Mouse (Mus musculus): ENCODE results near the gene Cfl1. TPM values are rescaled to one million over a fixed set of nuclear protein-coding genes. Genes with fewer than 3 reads are reported as not detected.

The Cfl1 gene
- total RNA-seq, 2 experiments from 2014 or later, result 497 to 519 TPM

DNA sequence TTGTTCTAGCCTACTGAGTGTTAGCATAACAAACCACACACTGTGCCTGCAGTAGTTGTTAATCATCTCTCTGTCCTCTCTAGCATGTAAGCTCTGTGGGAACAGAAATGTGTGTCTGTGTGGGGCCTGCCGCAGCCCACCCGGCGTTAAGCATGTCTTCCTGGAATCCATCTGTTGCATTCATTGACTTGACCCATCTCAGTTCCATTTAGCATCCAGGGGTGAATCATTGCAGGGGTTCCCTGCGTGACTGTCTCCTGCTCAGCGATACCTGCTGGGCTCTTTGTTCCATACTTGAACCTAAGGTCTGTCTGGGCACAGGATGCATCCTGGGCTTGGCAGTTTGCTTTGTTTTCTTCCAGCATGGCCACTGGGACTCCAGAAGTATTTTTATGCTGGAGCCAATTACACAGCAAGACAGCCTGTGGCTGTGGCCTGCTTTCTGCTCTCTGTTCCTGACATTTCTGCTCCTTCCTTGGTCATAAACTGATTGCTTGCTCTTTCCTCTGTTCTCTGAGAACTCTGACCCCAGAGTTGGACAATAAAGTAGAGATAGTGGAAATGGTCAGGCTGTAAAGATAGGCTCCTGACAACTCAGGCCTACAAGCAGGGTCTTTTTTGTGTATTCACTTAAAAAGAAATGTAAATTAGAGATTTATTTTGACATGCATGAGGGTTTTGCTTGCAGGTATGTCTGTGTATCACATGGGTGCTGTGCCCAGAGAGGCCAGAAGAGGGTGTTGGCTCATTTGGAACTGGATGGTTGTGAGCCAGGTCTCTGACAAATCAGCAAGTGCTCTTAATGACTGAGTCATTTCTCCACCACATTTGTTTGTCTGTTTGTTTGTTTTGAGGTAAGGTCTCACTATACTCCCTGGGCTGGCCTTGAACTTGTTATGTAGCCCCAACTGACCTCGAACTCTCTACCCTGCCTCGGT lies 25.9 kb downstream of the Cfl1 start:
- no peak for DNase-seq
- intact Hi-C loops (cut with DNase I), result no loop called here

DNA sequence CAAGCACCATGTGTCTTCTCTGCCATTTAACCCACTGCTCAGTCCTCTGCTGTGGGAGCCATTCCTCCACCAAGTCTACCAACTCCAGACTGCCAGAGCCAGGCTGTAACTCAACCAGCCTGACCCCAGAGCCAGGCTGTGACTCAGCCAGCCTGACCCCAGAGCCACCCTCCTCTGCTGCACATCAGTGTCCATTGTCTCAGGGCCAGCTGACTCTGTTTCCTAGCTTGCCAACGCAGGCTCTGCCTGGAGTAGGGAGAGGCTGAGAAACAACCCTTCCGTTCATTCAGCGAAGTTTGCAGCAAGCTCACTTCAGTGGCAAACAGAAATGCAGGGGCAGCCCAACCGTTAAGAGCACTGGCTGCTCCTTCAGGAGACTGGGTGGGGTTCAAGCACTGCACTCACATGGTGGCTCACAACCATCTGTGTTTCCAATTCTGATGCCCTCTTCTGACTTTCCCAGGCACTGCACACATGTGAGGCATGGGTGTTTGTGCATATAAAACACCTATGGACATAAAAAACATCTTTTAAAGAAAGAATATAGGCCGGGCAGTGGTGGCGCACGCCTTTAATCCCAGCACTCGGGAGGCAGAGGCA lies 26.8 kb downstream of the Cfl1 start:
- intact Hi-C loops (cut with DNase I), result no loop called here
- DNase-seq, result no peak

DNA sequence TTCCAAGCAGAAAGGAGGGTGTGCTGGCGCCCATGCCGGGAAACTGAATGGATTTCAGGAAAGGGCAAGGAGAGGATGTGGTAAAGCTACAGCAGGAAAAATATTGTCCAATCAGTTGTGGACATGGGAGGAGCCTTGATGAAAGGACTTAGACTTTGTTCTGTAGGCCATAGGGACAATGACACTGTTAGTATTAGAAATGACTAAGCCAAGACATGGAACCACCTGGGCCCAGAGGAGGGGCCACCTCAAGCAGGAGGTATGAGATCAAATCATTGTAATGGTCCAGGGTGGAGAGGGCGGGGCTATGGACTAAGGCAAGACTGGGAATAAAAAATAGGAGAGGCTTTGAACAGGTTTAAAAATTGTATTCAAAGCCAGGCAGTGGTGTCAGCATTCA lies 28.5 kb downstream of the Cfl1 start:
- no peak for DNase-seq
- intact Hi-C loops (cut with DNase I), result no loop called here

DNA sequence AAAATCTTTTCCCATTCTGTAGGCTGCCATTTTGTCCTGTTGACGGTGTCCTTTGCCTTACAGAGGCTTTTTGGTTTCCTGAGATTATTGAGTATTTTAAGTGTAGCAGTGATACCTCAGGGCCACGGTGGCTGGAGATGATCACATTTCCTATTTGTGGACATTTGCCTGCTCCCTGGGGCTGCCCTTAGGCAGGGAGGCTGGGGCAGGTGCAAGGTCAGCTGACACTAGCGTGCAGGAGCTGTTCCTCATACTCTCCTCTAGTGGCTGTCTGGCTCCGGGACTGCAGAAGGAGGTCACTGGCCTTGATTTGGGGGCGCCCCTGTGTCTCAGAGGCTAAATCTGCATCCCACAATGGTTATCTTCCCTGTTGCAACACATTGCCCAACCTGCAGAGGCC lies 34.9 kb downstream of the Cfl1 start:
- no peak for DNase-seq
- intact Hi-C loops (cut with DNase I), result loop anchor here (10.0 kb wide), 1 partner anchor 360 kb away; no protein-coding TSS in a partner anchor

DNA sequence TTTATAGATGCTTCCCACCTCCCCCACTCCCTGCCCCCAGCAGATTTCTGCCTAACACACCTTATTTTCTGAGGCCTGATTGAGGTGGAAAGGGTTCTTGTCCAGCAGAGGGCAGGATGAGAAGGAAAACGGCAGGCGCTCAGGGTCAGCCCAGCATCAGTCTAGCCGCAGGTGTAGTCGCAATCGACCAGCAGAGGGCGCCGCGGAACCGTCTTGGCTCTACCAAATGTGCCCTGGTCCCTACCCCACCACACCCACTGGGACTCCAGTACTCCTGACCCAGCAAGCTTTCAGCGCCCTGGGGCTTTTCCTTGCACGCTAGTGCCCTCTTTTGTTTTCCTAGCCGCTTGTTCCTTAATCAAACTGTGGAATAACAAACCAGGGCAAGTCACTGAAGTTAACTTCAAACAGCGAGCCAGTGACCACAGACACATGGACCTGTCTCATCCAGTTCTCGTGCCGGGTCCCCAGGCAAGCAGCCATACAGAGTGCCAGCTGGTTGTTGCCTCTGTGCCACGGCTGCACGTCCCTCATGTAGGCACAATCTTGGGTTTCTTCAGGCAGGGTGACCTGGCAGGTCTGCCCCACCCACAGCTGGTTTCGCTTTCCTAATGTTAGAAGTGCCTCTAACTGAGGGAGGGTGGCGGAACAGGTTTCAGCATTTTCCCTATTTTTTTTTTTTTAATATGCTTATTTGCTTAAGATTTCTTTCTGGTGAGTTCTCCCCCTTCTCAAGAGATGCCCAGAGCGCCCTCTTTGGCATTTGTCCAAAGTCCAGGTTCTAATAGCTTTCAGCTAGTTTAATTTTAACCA lies 39.3 kb downstream of the Cfl1 start:
- intact Hi-C loops (cut with DNase I), result loop anchor here (1.0 to 10.0 kb wide), 3 partner anchors 39 to 355 kb away; partner anchors contain the start of gene Ap5b1

DNA sequence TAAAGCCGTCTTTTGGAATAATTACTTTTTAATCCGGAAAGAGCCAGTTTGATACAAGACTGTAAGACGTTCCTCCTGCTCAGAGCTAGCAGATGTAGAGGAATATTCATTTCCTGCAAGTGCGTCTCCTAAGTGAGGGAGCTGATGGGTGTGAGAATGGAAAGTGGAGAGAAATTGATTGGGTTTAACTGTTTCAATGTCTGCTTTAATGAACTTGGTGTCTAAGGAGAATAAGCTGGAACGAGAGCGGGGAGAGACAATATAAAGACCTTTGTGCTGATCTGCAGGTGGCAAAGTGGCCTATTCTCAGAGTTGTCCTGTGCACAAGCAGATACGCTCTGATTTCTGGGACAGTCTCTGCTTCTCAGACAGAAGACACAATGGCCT lies 39.9 kb downstream of the Cfl1 start:
- no peak for DNase-seq
- intact Hi-C loops (cut with DNase I), result no loop called here

More for the DNA sequence above, 39.3 kb downstream of the Cfl1 start:
- DNase-seq, result peak; percentile 97 to 99

DNA sequence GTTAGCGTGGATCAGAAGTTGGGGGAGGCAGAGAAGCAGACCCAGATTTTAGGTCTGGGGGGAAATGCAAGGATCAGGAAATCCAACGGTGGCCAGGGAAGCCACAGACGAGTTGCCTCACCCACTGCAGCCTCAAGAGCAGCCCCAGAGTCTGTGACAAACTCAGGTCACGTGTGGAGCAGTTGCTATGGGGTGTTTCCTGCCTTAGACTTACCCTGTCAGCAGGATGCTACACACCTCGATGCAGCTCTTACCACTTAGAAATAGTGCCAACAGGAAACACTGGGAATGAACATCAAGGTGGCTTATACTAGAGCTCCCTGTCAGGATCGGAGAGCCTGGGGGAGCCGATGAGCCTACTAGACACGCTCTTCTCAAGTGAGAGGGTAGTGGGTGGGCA lies 42.3 kb downstream of the Cfl1 start:
- DNase-seq, result no peak
- intact Hi-C loops (cut with DNase I), result no loop called here

DNA sequence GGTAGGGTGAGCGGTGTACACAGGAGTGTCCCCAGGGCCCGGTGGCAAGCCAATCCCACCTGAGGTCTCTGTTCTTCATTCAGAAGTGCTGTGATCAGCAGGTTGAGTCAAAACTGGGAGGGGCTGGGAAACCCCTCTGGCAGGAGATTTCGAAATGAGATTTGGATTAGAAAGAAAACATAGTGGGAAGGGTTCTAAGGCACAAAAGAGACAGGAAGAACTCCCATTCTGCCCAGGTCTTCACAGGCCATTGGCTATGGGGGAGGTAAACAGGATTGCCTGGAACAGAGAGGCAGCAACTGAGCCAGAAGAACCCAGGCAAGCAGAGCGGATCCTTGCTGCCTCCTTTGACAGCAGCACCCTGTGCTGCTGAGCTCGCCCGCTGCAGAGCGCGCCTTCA lies 48.5 kb downstream of the Cfl1 start:
- DNase-seq, result no peak
- intact Hi-C loops (cut with DNase I), result no loop called here

DNA sequence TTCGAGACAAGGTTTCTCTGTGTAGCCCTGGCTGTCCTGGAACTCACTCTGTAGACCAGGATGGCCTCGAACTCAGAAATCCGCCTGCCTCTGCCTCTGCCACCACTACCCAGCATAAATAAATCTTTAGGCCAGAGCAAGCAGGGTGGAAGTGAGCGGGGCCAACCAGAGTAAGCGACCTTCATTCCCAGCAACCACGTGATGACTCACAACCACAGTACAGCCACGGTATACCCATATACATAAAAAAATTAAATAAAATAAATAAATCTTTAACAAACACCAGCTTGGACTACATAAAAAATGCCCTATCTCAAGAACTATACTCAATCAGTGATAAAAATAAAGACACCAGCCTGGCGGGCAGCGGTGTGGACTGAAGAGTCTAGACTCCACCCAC lies 53.1 kb downstream of the Cfl1 start:
- intact Hi-C loops (cut with DNase I), result no loop called here
- no peak for DNase-seq

DNA sequence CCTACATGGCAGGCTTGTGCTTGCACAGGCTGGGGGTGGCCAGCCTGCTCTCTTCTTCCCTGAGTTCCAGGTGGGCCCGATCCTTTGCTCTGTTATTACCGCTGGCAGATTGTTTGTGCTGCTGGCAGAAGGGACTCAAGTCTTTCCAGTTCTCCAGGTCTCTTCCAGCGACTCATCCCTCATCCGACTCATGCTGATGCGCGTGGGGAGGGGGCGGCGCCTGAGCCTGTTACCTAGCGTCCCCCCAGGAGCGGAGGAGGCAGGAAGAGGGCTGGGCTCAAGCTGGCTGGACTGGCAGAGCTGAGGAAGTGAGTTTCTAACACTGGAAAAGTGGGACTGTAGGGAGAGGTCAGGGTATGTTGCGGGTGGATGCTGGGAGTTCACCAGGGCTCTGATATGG lies 53.8 kb downstream of the Cfl1 start:
- intact Hi-C loops (cut with DNase I), result no loop called here
- DNase-seq, result no peak

Other genes with a start within 250 kb of the Cfl1 start
- gene Pacs1, start 217.3 kb upstream of the Cfl1 start, total RNA-seq (2021), result 10 to 100 TPM; 24.5 to 27.8 TPM
- gene Sf3b2, start 195.0 kb upstream of the Cfl1 start, total RNA-seq (2021), result 100 to 1,000 TPM; 129 to 136 TPM
- 10 to 100 TPM in 1 of 2 experiments, 1 to 10 TPM in 1; 9.4 to 14.6 TPM for gene Gal3st3, start 192.1 kb upstream of the Cfl1 start, total RNA-seq (2021)
- gene Catsper1, start 154.7 kb upstream of the Cfl1 start, total RNA-seq (2021), result not detected
- gene Cst6, start 140.9 kb upstream of the Cfl1 start, total RNA-seq (2021), result 1 to 10 TPM; 2.6 to 3.1 TPM
- 10 to 100 TPM; 26.4 to 28.8 TPM for gene Eif1ad, start 123.7 kb upstream of the Cfl1 start, total RNA-seq (2021)
- gene Banf1, start 123.3 kb upstream of the Cfl1 start, total RNA-seq (2021), result 100 to 1,000 TPM; 173 to 178 TPM
- gene Sart1, start 101.8 kb upstream of the Cfl1 start, total RNA-seq (2021), result 10 to 100 TPM; 47.7 to 50.7 TPM
- gene Tsga10ip, start 87.9 kb upstream of the Cfl1 start, total RNA-seq (2021), result not detected
- 100 to 1,000 TPM; 240 to 260 TPM for gene Drap1, start 65.5 kb upstream of the Cfl1 start, total RNA-seq (2021)
- gene AI837181, start 65.3 kb upstream of the Cfl1 start, total RNA-seq (2021), result 10 to 100 TPM; 40.3 to 43.8 TPM
- not detected for gene Fosl1, start 42.9 kb upstream of the Cfl1 start, total RNA-seq (2021)
- gene Ccdc85b, start 32.6 kb upstream of the Cfl1 start, total RNA-seq (2021), result 10 to 100 TPM; 12.5 to 14.5 TPM
- 10 to 100 TPM; 90.2 to 91.5 TPM for gene Fibp, start 29.8 kb upstream of the Cfl1 start, total RNA-seq (2021)
- under 1 TPM; 0.41 to 0.45 TPM for gene Ctsw, start 21.9 kb upstream of the Cfl1 start, total RNA-seq (2021)
- gene Efemp2, start 16.5 kb upstream of the Cfl1 start, total RNA-seq (2021), result 10 to 100 TPM; 28.6 to 32.7 TPM
- 10 to 100 TPM; 24.3 to 25.5 TPM for gene Mus81, start 2.1 kb upstream of the Cfl1 start, total RNA-seq (2021)
- gene 1700020D05Rik, start 13.3 kb downstream of the Cfl1 start, total RNA-seq (2021), result 1 to 10 TPM in 1 of 2 experiments, under 1 TPM in 1; 0.69 to 1.2 TPM
- gene Snx32, start 20.1 kb downstream of the Cfl1 start, total RNA-seq (2021), result 1 to 10 TPM; 6.1 to 7.7 TPM
- gene Ovol1, start 70.2 kb downstream of the Cfl1 start, total RNA-seq (2021), result not detected
- gene Ap5b1, start 77.6 kb downstream of the Cfl1 start, total RNA-seq (2021), result 1 to 10 TPM; 4.1 to 4.5 TPM
- gene Rnaseh2c, start 111.4 kb downstream of the Cfl1 start, total RNA-seq (2021), result 10 to 100 TPM; 63.6 to 76.0 TPM
- gene Kat5, start 119.8 kb downstream of the Cfl1 start, total RNA-seq (2021), result 10 to 100 TPM; 34.2 to 43.5 TPM
- gene Rela, start 147.0 kb downstream of the Cfl1 start, total RNA-seq (2021), result 10 to 100 TPM; 32.6 to 38.2 TPM
- gene Sipa1, start 173.3 kb downstream of the Cfl1 start, total RNA-seq (2021), result 10 to 100 TPM; 44.2 to 49.6 TPM
- gene Map3k11, start 198.3 kb downstream of the Cfl1 start, total RNA-seq (2021), result 10 to 100 TPM; 41.3 to 47.8 TPM
- gene Pcnx3, start 198.5 kb downstream of the Cfl1 start, total RNA-seq (2021), result 10 to 100 TPM; 34.7 to 37.9 TPM
- not detected for gene Kcnk7, start 213.9 kb downstream of the Cfl1 start, total RNA-seq (2021)
- 100 to 1,000 TPM; 154 to 161 TPM for gene Ehbp1l1, start 235.9 kb downstream of the Cfl1 start, total RNA-seq (2021)
- 10 to 100 TPM; 44.0 to 47.7 TPM for gene Fam89b, start 239.2 kb downstream of the Cfl1 start, total RNA-seq (2021)

Data from heart, postnatal 10 days (tissue).